Mouse (Mus musculus) urinary bladder, postnatal 10 days (tissue): ENCODE measurements around the gene Mettl24.
"Not testable (repeated sequence)": the region's sequence is repeated elsewhere in the genome, so short reads cannot be mapped to it uniquely, and the experiment has no call there.

Experiments
- DNase-seq: peaks from one replicate; pipeline ENCODE4 v3.0.0; 2022; ENCODE audit warnings: low spot score

The Mettl24 gene

DNA sequence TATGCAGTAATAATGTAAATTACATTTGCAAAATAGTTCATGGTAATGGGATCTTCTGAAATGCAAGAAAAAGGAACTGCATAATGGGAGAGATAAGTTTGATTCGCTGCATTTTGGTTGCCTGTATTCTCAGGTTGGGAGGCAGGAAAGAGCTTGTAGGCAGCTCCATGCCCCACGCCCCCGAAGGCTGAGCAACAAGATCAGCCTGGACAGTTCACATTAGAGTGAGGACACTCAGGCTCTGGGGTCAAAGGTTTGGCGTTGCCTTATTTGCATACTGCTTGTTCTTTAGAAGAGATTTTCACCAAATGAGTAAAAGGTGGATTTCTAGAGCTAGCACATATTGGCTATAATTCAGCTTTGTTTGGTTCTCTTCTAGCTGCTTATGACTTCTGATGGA, 123.1 kb downstream of the Mettl24 start:
- no peak for DNase-seq

DNA sequence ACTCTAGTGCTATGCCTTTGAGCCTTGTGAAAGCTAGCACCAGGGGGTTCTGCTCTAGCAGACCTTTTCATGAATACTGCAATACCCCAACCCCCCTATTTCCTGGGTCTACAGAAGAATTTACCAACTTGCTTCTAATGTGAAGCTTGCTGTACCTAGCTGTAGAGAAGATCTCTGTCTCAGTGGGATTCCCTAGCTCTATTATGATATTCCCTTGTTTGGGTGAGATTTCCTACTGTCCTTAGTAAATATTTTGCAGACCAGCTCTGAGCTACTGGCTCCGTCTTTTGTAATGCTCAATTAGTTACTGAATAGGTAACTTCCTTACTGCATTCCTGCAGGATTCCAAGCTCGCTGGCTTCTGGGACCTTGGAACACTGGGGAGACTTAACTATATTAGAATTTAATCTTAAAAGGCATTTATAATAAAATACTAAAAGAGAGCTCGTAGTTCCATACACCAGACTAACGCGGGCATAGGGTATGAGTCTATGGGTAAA, 126.4 kb downstream of the Mettl24 start:
- not testable (repeated sequence) for DNase-seq

DNA sequence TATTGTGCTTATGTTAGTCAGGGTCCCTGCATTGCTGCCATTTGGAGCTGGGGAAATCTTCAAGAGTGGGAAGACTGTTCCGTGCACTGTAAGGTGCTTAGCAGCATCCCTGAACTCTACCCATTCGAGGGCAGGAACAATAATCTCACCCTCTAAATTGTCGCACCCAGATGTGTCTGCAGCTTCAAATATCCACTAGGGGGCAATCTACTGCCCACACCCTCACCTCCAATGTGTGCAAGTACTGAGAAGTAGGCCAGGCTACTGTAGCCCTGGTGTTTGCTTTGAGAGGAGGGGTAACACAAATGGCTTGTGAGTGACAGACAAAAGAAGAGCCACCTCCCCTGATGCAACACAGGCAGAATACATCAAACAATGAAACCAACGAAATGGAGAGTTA, 130.5 kb downstream of the Mettl24 start:
- DNase-seq, result no peak

DNA sequence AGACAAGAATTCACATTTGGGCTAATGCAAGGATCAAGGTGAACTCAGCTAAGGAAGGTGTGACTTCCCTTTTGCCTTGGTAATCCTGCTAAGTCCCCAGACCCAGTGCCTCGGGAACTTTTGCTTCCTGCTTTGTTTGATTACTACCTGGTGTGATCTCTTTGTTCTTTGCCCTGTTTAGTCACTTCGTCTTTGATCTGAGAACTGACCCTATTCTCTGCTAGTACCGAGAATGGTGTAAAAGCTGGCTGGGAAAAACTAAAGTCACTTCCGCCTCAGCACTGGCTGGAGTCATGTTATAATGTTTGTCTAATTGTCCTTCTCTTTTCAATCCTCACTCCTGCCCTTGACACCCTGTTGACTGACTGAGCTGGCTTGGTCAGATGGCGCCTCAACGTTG, 133.4 kb downstream of the Mettl24 start:
- no peak for DNase-seq

DNA sequence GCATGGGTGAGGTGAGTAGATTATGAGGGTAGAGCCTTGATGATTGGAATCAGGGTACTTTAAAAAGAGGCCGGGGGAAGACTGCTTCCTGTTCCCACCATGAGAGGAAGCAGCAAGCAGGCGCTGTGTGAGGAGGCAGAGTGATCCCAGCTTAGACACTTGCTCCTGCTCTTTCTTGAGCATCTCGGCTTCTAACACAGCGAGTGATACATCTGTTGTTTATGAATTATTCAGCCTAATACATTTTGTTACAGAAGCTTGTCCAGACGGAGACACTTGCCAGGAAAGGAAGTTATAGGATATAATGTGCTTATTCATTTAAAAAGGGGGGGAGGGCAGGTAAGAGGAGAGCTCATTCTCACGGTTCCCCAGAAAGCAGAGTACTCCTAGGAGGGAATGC, 142.9 kb downstream of the Mettl24 start:
- DNase-seq, result no peak

DNA sequence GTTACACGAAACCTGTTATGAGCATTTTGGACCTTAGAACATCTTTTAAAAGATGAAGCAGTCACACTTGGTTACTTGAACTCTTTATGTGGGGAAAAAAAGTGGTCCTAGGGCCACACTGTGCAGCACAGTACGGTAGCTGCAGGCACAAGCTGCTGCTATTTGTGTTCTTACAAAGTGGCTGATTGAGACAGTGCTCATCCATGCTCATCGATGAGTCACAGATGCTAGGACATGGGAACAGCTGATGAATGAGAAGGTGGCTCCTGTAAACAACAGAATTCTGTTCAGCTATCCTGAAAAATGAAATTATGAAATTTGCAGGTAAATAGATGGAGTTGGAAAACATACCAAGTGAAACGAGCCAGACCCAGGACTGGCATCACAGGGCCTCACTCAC, 144.6 kb downstream of the Mettl24 start:
- no peak for DNase-seq

DNA sequence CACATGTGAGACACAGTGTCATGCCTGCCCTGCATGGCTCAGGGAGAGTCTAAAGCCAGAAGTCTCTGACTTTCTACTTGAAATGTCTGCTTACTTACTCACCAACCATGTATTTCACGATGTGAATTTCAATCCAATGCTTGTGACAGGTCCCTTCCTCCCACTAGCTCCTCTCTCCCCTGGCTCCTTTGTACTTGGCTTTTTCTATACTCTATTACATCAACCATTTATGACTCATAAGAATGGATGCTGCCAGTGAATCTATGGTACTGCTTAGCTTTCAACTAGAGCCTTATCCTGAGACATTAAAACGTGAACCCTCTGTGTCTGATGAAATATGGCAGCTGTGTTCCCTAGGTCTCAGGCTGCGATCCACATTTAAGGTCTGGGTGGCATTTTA, 147.2 kb downstream of the Mettl24 start:
- no peak for DNase-seq

DNA sequence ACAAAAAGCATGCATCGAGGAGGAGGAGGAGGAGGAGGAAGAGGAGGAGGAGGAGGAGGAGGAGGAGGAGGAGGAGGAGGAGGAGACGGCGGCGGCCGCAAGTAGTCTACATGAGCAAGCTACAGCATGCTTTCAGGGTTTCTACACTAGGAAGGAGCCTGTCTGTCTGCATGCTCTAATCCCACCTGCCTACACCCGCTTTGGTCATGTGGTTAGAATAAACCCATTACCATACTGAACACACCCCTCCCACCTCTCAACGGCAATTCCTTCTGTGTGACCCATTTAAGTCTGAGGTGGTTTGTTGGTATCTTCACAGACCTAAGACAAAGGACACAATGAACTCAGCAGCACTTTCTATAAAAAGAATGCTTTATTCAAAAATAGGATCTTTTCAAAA, 148.2 kb downstream of the Mettl24 start:
- no peak for DNase-seq

DNA sequence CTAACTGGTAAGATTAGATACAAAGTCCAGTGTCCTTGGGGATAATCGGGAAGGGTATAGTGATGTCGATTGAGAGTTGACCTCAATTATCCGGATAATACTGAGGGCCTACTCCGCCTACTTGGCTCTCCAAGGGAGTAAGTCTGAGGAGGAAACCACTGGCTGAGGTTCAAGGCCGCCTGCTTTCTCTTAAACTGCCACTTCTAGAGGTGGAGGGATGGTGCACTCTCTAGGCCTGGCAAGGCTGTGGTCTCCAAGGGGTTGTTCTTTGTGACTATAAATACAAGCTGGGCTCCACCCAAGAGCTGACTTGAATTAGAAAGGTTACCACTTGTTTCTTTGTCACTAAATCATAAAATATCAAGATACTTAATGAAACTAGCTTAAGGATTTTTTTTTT, 157.0 kb downstream of the Mettl24 start:
- no peak for DNase-seq

DNA sequence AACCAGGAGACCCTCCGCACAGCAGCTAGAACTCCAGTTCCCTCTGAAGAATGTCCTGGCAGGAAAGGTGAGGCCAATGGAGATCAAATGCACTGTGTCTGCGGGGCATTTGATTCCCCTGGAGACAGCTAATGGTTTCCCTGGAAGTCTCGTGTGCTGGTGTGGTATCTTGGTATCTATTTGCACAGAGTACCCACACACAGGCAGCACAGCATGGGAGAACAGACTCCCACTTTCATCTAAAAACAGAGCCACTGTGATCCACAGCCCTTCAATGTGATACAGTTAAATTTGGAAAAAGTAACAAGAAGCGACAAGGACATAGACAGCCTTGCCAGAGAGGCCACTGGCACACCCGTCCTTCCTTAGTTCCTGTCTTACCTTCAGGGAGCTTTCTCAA, 160.8 kb downstream of the Mettl24 start:
- no peak for DNase-seq

DNA sequence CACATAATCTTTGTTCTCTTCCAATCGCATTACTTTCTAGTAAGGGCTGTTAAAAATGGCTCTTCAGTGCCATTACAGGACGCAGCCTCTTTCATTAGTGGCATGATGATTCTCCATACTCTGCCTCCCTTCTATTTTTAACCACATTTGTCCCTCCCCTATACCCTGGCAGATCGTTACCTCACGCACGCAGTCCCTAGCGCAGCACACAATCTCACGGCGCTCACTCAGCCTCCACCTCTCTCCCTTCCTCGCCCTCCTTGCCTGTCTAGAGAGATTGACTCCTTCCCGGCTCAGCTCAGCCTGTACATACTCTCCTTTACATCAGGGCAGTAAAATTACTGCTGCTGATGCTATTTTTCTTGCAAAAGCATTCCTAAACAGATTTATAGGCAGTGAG, 161.5 kb downstream of the Mettl24 start:
- DNase-seq, result no peak

DNA sequence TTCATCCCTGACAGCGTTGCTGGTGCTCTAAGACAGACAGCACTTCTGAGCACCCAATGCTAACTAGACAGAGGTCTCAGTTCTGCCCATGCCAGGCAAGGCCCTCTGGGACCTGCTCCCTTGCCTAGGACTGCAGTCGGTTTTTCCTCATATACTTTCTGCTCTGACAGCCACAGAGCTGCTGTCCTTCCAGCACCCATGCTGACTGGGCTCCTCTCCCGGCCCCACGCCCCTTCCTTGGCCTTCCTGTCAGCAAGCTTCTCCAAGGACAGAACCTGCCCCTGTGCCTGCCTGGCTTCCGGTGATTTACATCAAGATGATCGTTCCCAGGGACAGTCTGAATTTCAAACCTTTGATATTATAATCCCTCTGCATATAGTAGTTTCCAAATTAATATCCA, 162.5 kb downstream of the Mettl24 start:
- DNase-seq, result no peak

DNA sequence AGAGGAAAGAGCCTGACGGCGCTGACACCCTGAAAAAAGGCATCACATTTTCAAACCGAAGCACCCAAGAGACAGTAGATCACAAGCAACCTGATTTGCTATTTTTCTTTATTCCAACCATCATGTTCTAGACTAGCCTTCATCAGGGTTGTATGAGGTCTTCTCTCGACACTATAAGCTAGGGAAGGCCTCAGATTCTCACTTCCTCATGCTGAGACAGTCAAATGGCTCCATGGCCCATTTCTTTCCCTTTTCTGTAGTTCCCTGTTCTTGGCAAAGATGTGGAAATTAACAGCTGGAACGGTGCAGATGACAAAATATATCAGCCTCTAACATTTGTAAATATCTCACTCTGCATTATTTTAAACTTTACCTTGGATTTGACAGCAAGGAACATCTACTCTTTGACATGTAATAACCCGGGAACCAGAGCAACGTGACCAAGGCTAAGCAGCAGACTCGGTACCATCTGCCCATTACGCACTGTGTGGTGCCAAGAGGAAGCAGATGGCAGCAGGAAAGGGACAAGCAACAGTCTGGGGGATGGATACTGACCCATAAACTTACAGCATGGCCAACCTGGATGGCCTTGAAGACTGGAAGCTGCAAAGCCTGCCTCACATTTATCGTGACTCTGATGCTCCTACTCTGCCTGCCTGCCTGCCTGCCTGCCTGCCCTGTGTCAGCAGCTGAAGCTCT, 164.2 kb downstream of the Mettl24 start:
- DNase-seq, result no peak

DNA sequence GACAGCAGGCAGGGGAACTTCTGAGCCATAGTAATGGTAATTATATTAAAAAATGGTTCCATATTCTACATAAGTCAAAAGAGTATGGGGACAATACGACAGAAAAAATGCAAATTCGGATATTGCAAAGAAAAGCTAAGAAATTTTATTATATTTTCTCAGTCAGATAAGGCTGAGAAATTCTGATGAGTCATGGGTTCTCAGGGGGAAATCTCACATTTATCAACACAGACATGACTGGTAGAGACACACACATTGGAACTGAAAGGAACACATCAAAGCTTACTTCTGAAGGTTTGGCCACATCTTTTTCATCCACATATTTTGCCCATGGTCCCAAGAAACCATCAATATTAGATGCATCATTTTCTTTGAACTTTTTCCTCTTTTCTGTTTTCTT, 167.6 kb downstream of the Mettl24 start:
- DNase-seq, result no peak

DNA sequence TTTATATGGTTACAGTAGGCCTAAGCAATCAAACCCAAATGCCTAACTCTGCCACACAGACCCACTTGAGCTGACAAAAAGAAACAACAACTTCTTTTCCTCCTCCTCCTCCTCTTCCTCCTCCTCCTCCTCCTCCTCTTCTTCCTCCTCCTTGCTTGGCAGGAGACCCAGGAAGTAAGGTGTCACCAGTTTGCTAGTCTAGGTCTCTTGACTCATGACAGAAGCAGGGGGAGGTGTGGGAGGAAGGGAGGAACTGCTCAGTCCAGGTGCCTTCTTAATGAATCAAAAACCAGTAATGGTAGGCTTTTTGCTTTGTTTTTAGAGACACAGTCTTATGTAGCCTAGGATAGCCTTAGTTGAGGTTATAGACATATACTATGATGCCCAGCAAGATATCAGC, 168.1 kb downstream of the Mettl24 start:
- no peak for DNase-seq

DNA sequence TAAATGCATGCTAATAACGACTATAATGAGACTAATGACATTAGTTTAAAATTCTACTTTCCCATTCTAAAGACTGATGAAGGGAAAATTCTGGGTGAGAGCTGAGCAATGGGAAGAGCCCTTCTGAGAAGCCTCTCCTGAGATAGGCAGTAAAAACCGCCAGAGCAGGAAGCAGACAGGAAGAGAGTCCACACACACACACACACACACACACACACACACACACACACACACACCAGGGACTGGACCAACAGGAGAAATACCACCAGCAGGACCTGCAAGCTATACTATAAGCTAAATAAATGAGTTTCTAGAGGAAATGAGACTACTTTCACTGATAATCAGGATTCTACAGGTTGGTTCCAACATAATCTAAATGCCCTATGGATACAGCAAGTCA, 172.5 kb downstream of the Mettl24 start:
- no peak for DNase-seq

DNA sequence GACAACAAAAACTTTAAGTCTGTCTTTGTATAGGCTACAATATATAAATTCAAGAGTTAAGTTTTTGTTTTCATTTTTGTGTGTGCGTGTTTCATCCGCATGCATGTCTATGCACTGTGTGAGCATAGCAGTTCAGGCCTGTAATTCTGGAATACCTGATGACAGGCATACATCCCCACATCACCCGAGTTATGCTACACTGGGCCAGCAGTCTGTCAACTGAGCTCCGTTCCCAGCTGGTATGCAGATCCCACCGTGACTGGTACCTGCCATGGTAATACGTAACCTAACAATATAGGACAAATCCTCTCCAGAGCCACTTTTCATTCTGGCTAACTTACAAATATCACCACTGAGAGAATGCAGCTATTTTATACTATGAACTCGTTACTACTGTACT, 173.6 kb downstream of the Mettl24 start:
- no peak for DNase-seq

DNA sequence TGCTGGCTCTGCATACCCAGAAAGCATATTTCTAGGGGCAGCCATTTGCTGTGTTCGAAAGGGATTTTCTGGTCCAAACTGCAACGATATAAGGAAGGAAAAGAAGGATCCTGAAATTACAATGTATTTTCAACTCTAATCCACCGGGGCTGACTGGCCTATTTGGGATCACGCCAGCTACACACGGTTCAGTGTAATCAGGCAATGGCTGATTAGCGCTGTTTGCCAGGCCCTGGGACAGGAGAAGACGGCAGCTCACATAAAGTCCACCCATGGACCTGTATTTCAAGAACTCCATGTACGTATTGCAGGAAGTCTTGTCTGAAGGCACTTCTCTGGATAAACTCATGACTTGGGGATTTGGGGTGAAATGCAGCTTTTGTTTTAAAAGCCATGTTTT, 174.5 kb downstream of the Mettl24 start:
- no peak for DNase-seq
